Mouse (Mus musculus) cerebellum, adult 11-12 months (tissue): ENCODE measurements at regions not wholly inside any gene's neighbourhood (a gene's known extent, or its start where the extent isn't known, plus 50 kb on each side); places are given as distances from the start of the nearest gene placed in this dataset.
A peak's percentile ranks its signal among the peaks of the same experiment; 100 is the strongest.

Source experiments
- DNase-seq: peaks from one replicate; pipeline ENCODE4 v3.0.0; 2022

DNA sequence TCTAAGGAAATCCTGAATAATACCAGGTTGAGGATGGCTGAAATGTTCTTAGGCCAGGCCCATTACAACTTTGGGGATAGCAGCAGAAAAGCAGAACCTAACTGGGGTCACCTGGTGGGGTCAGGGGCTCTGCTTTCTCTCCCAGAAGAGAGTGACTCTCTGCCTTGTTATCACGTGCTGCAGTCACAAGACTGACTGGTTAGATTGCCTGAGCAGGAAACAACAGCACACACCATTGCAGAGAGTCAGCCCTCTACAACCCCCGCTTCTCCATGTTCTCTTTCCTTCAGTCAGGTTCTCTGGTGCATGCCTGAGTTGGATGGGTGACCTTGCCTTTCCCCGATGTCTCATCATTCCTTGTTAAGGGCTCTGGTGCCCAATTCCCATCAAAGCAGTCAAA lies 91.2 kb upstream of the Hsd17b12 start:
- no peak for DNase-seq

DNA sequence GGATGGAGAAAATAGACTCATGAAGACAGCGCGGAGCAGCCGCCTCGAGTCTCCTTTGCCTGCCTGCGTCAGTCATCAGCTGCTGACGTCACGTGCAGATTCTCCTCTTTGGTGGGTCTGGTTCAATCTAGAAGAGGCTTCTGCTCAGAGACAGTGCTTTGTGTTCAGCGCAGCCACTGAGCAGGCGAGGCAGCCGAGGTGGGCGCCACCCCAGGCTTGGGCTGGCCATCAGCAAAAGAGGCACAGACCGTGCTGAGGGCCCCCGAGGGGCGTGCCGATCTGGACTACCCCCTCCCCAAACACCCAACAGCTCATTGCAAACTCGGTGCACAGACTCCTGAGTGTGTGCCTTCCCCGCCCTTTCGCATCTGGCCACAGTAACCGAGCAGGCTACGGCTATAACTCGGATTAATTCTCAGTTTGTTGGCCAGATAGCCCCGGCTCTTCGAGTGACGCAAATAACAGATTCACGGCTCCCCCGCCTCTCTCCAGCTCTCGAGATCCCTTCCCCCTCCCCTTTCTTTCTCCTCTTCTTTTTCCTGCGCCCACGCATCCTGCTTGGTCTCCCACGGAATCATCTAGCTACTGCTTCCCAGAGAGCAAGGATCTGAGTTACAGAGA lies 89.2 kb upstream of the Hsd17b12 start:
- DNase-seq: peak; percentile 82

DNA sequence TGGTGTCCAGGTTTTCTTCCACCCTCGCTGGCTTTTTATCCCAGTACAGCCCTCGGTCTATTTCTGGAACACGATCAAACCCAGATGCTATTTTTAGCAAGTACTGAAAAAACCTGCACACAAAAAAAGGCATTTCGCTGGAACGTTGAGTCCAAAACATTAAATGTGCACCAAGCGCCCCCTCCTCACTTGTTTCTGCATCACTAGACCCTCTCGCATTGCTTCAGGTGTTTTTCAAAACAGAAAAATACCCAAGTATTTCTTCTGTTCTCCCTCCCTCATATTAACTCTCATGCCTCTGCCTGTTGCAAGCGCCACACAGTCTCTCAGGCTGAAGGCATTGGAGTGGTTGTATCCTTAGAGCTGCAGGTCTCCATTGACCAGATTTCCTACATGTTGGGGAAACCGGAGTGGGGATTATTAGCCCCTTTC lies 88.4 kb upstream of the Hsd17b12 start:
- DNase-seq: peak; percentile 52

DNA sequence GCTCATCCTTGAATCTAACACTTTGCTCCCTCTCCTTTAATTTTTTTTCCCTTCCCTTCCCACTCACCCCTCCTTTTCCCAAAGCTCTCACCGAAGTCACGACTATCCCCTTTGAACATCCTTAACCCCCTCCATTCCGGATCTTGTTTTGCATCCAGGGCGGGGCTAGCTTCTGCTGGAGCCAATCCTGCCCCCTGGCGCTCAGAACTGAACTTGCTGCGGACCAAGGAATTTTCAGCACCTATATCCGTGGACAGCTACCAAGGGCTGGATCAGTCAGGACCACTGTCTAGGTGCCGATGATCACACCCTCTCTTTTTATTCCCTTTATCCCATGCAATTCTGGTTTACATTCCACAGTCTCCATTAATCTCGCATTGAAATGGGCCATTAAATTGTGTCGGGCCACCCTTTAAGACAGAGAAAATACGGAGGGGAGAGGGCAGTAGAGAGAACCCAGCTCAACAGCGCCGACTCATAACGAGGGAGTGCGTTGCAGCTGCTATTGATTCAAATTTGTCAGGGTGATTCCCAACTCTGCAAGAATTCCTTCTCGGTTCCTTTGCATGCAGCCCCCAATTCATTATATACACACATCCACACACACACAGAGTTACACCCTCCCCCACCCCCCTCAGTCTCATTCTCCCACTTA lies 87.7 kb upstream of the Hsd17b12 start:
- DNase-seq: peak; percentile 87

DNA sequence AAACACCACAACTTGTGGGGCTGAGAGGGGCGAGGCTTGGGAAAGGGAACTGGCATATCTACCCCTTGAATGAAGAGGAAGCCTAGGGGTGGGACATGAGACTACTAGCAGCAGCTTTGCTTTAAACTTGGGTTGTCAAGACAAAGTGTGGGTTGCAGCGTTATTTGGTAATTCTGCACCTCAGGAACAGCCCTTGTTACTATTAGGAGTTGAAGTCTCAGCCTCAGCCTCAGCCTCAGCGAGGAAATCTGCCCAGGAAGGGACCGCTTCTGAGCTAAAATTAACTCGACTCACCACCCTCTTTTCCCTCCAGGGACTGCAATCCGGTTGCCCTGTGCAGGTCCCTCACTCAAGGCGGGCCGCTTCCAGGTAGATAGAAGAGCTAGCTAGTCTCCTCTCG lies 86.4 kb upstream of the Hsd17b12 start:
- no peak for DNase-seq

DNA sequence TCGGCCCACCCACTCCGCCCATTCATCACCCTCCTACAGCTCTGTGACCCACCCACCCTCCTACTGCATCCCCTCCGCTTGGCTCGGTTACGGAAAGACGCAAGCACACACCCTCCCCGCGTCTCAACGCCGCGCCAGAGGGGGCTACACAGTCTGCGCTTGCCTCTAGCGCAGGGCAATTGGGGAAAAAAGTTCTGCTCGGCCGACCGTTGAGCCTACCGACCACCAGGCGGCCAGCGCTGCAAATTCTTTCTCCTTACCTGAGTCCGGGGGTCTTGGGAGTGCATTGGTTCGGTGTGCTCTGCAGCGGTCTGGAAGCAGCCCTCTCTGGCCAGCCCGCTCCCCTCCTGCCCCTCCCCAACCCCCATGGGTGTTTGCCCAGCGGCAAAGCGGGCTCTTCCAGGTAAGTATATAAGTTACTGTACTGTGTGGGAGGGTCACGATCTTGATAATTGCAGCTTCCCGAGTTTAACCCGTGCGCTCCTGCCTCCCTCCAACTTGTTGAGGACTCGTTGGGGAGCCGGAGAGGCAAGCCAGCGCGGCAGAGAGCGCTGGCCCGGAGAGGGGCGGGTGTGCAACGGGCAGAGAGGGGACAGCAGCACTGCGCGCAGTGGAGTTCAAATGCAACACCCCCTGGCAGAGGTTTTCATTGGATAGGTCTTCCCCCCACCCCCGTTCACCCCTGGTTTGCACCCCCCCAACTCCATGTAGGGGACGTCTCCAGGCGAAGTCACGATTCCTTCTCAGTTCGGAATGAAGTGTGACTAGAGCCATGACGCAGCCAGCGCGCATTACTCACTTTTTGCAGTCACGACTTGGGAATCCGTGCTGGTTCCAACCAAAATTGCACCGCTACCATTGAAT lies 85.5 kb upstream of the Hsd17b12 start:
- peak; percentile 62 for DNase-seq

DNA sequence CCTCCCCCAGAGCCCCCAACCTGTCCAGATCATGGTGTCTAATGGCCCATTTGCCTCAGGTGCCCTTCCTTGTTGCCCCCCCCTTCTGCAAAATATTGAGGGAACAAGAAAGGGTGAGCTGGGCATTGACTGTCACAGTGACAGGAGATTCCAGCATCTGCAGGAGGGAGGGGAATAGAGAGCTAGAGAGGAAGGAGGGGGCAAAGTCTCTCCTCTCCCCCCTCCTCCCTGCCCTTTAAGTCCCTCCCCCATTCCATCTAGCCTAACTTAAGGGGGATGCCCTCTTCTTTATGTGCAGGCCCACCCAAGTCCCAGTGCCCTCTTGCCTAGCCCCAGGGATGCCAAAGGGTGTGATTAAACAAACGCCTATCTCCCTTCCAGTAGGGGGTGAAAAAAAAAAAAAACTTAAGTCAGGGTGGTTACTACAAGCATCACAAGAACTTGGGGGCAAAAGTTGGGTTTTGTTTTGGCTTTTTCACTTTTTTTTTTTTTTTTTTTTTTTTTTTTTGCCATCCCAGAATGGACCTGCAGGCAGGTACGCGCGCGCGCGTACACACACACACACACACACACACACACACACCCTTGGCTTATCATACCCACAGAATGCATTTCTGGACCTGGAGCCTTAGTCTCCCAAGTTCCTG lies 84.8 kb upstream of the Hsd17b12 start:
- peak; percentile 57 for DNase-seq

DNA sequence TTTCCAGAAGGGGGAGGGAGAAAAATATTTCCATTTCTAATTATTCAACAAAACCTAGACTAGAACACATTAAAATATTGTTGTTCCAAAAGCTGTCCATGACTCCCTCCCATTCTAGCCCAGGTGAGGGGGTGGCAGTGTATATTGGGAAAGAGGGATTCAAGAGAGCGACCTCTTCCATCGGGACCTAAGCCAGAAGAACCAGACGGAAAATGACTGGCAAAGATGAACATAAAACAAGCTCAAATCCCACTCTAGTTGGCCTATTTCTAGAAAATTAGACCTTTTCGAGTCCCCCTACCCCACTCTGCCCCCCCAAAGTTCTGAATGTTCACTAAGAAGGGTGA lies 84.3 kb upstream of the Hsd17b12 start:
- no peak for DNase-seq

DNA sequence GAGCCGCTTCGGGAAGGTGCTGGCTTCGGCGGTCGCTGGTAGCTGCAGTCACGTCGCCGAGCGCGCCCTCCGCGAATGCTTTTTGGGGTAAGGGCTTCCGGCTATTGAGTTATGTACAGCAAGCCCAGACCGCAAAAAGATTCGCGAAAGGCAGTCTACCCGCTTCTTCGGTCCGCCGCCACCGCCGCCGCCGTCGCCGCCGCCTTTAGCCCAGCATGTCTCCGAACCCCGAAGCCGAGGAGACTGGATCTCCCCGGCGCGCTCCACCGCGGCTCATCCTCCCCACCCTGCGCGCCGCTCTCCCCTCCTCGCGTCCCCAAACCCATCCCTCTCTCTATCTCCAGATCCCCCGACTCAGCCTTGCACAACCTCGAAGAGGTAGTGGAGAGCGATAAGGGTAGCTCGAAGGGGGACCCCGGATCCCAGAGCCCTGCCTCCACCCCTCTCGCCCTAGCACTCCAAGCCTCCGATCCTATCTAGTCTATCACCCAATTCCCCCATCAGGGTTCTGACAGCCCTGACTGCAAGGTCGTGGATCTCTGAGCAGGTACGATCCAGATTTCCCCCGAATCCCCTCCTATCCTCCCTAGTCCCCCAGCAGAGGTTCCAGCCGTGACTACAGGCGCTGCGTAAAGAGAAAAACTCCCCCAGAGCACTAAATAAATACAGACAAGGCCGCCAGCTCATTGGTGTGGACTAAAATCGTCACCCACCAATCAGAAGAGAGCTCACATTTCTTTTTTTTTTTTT lies 83.7 kb upstream of the Hsd17b12 start:
- DNase-seq: peak; percentile 80

DNA sequence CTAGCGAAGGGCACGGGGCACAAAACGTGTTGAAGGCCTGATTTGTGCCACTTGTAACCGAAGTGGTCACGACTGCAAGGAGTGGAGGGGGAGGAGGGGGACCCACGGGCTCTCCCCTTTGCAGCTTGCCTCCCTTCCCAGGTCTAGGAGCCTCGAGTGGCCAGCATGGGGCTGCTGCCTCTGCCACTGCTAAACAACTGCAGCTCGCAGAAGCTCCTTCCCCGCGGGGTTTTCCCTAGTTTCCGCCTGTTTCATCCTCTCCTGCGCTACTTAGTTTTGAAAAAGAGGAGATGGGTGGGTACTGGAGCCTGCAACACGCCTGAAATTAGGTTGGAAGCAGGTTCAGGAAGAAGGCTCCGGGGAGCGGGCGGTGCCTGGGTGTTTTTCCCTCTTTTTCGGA lies 82.6 kb upstream of the Hsd17b12 start:
- peak; percentile 44 for DNase-seq

DNA sequence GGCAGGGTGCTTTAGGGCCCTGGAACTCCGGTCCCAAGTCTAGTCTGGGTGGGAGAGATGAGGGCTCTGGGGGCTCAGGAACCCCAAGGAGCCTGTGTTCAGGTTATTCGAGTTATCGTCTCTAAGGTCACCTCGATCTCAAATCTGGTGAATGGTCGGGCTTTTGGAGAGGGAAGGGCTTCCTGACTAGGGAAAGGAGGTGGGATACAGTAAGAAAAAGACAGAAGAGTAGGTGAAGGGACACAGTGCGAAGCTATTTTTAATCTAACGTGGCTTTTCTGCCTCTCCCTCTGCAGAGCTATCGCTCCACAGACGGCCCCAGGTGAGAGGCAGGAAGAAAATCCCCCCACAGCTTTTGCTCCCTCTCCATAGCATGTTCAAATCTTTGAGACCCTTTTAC lies 81.8 kb upstream of the Hsd17b12 start:
- no peak for DNase-seq

DNA sequence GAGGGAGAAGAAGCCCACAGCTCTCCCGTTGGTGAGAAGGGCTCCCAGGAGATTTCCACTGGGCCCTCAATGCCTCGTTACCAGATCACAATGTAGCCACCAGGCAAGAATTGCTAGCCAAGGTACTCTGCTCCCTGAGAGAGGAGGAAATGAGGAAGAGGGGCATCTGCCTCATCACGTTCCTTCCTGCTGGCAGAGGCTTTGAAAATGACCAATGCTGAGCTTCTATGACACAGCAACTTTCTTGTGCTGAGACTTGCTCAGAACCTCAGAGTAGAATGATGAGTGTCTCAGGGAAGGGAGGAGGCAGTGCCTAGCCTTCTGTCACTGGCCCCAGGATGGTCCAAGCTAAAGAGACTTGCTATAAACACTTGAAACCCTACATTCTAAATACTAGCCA lies 78.7 kb upstream of the Hsd17b12 start:
- DNase-seq: no peak

DNA sequence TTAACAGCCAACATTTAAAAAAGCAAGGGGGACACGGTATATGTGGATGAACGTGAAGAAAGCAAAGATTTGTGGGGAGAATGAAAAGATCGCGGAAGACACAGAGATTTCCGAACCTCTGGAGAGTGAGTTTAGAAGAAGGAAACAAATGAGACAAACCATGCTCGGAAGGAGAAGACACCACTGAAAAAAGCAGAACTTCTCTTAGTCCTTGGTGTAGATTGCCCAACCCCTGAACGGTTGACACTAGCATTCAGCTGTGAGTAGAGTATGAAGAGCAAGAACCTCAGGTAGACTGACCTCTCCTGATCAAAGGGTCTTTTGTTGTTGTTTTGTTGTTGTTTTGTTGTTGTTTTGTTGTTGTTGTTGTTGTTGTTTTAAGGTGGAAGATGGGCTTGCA lies 75.8 kb upstream of the Hsd17b12 start:
- DNase-seq: no peak

DNA sequence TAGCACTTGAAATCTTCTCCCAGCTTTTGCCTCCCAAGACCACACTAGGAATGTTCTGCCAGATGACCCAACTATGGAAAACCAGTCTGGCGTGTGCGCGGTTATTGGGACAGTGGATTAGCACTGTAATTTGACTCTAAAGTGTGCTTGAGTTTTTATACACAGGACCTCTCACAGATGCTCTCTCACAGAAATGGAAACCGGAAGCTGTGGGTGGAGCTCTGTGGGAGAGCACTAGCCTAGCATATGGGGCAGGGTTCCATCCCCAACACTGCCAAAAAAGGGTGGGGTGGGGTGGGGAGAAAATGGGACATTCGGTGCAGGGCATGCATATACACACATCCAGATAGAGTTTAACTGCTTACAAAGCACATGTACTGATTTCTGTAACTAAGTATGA lies 61.7 kb upstream of the Hsd17b12 start:
- DNase-seq: no peak

DNA sequence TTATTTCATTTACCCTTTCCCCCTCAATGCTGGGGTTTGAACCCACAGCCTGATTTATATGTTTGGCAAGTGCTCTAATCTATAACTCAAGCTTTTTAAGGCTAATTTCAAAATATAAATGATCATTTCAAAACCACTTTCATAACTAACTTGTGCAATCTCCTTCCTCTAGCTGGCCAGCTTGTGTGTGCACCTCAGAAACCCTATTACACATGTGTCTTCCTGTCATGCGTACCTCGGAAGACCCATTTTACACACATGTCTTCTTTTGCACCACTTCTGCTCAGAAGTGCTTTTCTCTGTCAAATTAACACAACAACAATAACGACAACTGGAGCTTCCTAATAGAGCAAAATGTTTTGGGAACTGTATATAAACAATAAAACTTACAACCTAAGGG lies 59.7 kb upstream of the Hsd17b12 start:
- no peak for DNase-seq

DNA sequence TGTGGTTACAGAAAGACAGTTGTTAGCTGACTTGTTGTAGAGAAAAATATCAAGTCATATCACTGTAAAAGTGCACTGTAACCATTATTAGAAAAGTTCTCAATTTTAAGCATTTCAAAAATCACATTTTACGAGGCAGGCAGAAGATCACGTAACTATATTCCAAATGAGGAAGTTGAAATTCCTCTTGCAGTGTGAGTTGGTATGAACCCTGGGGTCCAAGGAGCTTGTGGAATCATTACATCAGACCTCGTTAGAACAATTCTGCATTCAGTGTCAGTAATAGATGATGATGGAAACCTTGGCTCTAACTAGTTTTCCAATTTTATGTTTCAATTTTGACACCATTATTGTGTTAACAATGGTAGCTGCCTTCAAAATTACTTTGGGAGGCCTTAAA lies 57.7 kb upstream of the Hsd17b12 start:
- no peak for DNase-seq
